Mouse (Mus musculus): ENCODE measurements around the gene Ndrg3. TPM values are rescaled to one million over a fixed set of nuclear protein-coding genes. Genes with fewer than 3 reads are reported as not detected.

Gene Ndrg3
- total RNA-seq, 2 experiments from 2014 or later = 34.0 to 34.1 TPM

- DNase-seq (ENCODE audit: low spot score) = no peak
Measured at GRCm38 (mm10) chr2:157002321-157002720, 10.5 kb upstream of the Ndrg3 start.

- DNase-seq (ENCODE audit: low spot score) = no peak
Measured at GRCm38 (mm10) chr2:156998263-156998662, 6.4 kb upstream of the Ndrg3 start.

GRCm38 (mm10) chr2:156996576-156996975, 4.7 kb upstream of the Ndrg3 start:
- peak; percentile 73 for DNase-seq (ENCODE audit: low spot score)

GRCm38 (mm10) chr2:156990727-156991431, 977 bp downstream of the Ndrg3 start:
- DNase-seq (ENCODE audit: low spot score) = no peak

GRCm38 (mm10) chr2:156987316-156987715, 4.5 kb downstream of the Ndrg3 start:
- no peak for DNase-seq (ENCODE audit: low spot score)

- peak; percentile 34 for DNase-seq (ENCODE audit: low spot score)
Measured at GRCm38 (mm10) chr2:156982864-156983263, 9.0 kb downstream of the Ndrg3 start.

- DNase-seq (ENCODE audit: low spot score) = no peak
Measured at GRCm38 (mm10) chr2:156981291-156981690, 10.6 kb downstream of the Ndrg3 start.

- DNase-seq (ENCODE audit: low spot score) = no peak
Measured at GRCm38 (mm10) chr2:156980059-156980458, 11.8 kb downstream of the Ndrg3 start.

GRCm38 (mm10) chr2:156976711-156977110, 15.1 kb downstream of the Ndrg3 start:
- DNase-seq (ENCODE audit: low spot score) = no peak

GRCm38 (mm10) chr2:156974967-156975366, 16.9 kb downstream of the Ndrg3 start:
- DNase-seq (ENCODE audit: low spot score) = no peak

GRCm38 (mm10) chr2:156973316-156974100, 18.3 kb downstream of the Ndrg3 start:
- DNase-seq (ENCODE audit: low spot score) = peak; percentile 19

GRCm38 (mm10) chr2:156970253-156970652, 21.6 kb downstream of the Ndrg3 start:
- peak; percentile 22 for DNase-seq (ENCODE audit: low spot score)

- no peak for DNase-seq (ENCODE audit: low spot score)
Measured at GRCm38 (mm10) chr2:156968501-156968900, 23.4 kb downstream of the Ndrg3 start.

- no peak for DNase-seq (ENCODE audit: low spot score)
Measured at GRCm38 (mm10) chr2:156967388-156967787, 24.5 kb downstream of the Ndrg3 start.

GRCm38 (mm10) chr2:156963891-156964290, 28.0 kb downstream of the Ndrg3 start:
- DNase-seq (ENCODE audit: low spot score) = no peak

- no peak for DNase-seq (ENCODE audit: low spot score)
Measured at GRCm38 (mm10) chr2:156958496-156959252, 33.2 kb downstream of the Ndrg3 start.

GRCm38 (mm10) chr2:156957035-156957434, 34.8 kb downstream of the Ndrg3 start:
- DNase-seq (ENCODE audit: low spot score) = no peak

GRCm38 (mm10) chr2:156956306-156956705, 35.5 kb downstream of the Ndrg3 start:
- no peak for DNase-seq (ENCODE audit: low spot score)

- DNase-seq (ENCODE audit: low spot score) = no peak
Measured at GRCm38 (mm10) chr2:156954463-156954862, 37.4 kb downstream of the Ndrg3 start.

GRCm38 (mm10) chr2:156951301-156952094, 40.4 kb downstream of the Ndrg3 start:
- no peak for DNase-seq (ENCODE audit: low spot score)

- no peak for DNase-seq (ENCODE audit: low spot score)
Measured at GRCm38 (mm10) chr2:156950816-156951215, 41.0 kb downstream of the Ndrg3 start.
